Comparison of ENCODE assay signal across 10 mouse cellular contexts in the genomic region with DNA sequence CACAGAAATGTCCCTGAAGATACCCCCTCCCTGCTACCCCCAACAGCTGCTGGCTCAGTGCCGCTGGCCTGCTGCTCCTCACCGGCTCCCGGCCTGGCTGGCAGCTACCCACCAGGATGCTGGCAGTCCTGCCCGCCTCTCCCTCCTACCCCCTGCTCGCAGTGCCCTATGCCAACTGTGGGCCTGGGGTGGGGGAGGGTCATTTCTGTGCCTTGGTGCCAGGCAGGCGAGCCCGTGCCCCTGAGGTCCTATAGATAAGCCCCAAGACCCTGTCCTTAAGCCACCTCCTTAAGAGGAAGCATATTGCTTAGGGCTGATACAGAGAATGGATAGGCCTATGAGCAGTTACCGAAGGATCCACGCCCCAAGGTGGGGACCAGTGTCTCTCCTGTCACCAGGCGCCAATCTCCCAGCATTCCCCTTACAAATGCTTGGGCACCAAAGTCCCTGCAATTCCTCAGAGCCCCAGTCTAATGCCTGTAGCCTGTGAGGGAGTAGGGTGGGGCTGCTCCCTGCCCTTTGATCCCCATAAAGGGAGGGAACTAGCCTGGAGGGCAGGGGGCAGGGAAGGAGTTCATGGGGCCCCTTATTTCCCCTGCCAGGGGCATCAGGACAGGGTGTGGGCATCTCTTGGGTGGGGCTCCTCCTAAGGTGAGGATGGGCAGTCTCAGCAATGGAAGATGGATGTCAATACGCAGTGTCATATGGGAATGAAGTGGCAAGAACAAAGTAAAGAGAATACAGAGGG. TPM values are rescaled to one million over a fixed set of nuclear protein-coding genes. Genes with fewer than 3 reads are reported as not detected.
DNase-seq lines count a peak whose midpoint lies in the region; ATAC-seq and TF ChIP-seq lines count a peak whose summit lies in the region.
"Had no signal": no experiment of that assay in that cellular context is flagged by ENCODE, and none has a peak within 500 bp of the region (broad histone marks: within the 10 kb centered on the region; RNA-seq: fewer than 3 reads in every experiment).

No protein-coding gene starts in this region.

- DNase-seq in hindbrain, embryonic 10.5 days (ENCODE audit: low spot score): no peak
- no peak for DNase-seq in hindbrain, embryonic 14.5 days (ENCODE audit: low spot score)
- DNase-seq in thymus, adult 2 months: peak; percentile 16
- no peak for DNase-seq in thymus, postnatal 14 days
- DNase-seq in gastrocnemius, adult 18-20 months (ENCODE audit: low spot score): peak; percentile 73
- peak; percentile 49 for DNase-seq in midbrain, postnatal 0 days (ENCODE audit: low spot score)
- DNase-seq in thymus, postnatal 25 days: no peak

- H3K4me1 ChIP-seq in hindbrain, embryonic 10.5 days (replicated peaks): peaks cover 77% of the 10 kb centered on the region
- peaks cover 26% of the 10 kb centered on the region for H3K4me1 ChIP-seq in hindbrain, embryonic 14.5 days (replicated peaks; ENCODE audit: control insufficient read depth, insufficient read depth, low read length)
- peaks cover 65% of the 10 kb centered on the region for H3K4me1 ChIP-seq in thymus, adult 2 months (replicated peaks; ENCODE audit: control insufficient read depth, insufficient read depth, low read length)
- peaks cover 83% of the 10 kb centered on the region for H3K4me1 ChIP-seq in kidney, embryonic 15.5 days
- peaks cover 14% of the 10 kb centered on the region; the same call in 1 of the 2 replicates for H3K4me1 ChIP-seq in midbrain, postnatal 0 days (ENCODE audit: insufficient read depth, low read length)

- WGBS in hindbrain, embryonic 10.5 days: 77% methylated on average over 11 of the region's 11 CpGs
- 71% methylated on average over 11 of the region's 11 CpGs for WGBS in hindbrain, embryonic 14.5 days
- WGBS in thymus, adult 2 months: 89% methylated on average over 11 of the region's 11 CpGs
- 77% methylated on average over 11 of the region's 11 CpGs for WGBS in kidney, embryonic 15.5 days
- 71% methylated on average over 11 of the region's 11 CpGs for WGBS in midbrain, postnatal 0 days

- no peak overlapping the region for H3K9ac ChIP-seq in hindbrain, embryonic 14.5 days
- no peak overlapping the region for H3K9ac ChIP-seq in kidney, embryonic 15.5 days
- H3K9ac ChIP-seq in midbrain, postnatal 0 days (replicated peaks; ENCODE audit: low read length, poor library complexity, severe bottlenecking): no peak overlapping the region
- H3K9ac ChIP-seq: neural tube, embryonic 12.5 days had no signal

- H3K4me2 ChIP-seq in hindbrain, embryonic 14.5 days (replicated peaks): no peak overlapping the region
- 0 out of 2 replicates have a peak overlapping the region, but pooled peaks have one; percentile 15 for H3K4me2 ChIP-seq in kidney, embryonic 15.5 days
- no peak overlapping the region for H3K4me2 ChIP-seq in midbrain, postnatal 0 days (ENCODE audit: low read depth, low read length, poor library complexity, severe bottlenecking)
- H3K4me2 ChIP-seq: neural tube, embryonic 12.5 days had no signal

- H3K27ac ChIP-seq in hindbrain, embryonic 10.5 days: 0 out of 2 replicates have a peak overlapping the region, but pooled peaks have one; percentile 42
- no peak overlapping the region for H3K27ac ChIP-seq in hindbrain, embryonic 14.5 days
- 0 out of 2 replicates have a peak overlapping the region, but pooled peaks have one; percentile 2 for H3K27ac ChIP-seq in thymus, adult 2 months (ENCODE audit: control insufficient read depth, insufficient read depth, low read length)
- 0 out of 2 replicates have a peak overlapping the region, but pooled peaks have one; percentile 27 for H3K27ac ChIP-seq in kidney, embryonic 15.5 days
- H3K27ac ChIP-seq in midbrain, postnatal 0 days (ENCODE audit: low read depth, low read length): no peak overlapping the region
- H3K27ac ChIP-seq: neural tube, embryonic 12.5 days had no signal

- TF ChIP-seq POLR2A in thymus, adult 2 months (IDR thresholded peaks at IDR 0.05; ENCODE audit: control insufficient read depth, extremely low read depth, insufficient read depth, low read length, poor library complexity): no peak

- TF ChIP-seq CTCF in thymus, adult 2 months (IDR thresholded peaks at IDR 0.05; ENCODE audit: borderline replicate concordance, control insufficient read depth, extremely low read depth, insufficient read depth, low read length, poor library complexity): no peak
- TF ChIP-seq CTCF in midbrain, postnatal 0 days (IDR thresholded peaks at IDR 0.05): no peak

- no peaks in the 10 kb centered on the region for H3K36me3 ChIP-seq in hindbrain, embryonic 10.5 days
- H3K36me3 ChIP-seq in hindbrain, embryonic 14.5 days (replicated peaks; ENCODE audit: control insufficient read depth, insufficient read depth): no peaks in the 10 kb centered on the region
- no peaks in the 10 kb centered on the region for H3K36me3 ChIP-seq in thymus, adult 2 months (ENCODE audit: control insufficient read depth, insufficient read depth, low read length)
- no peaks in the 10 kb centered on the region for H3K36me3 ChIP-seq in kidney, embryonic 15.5 days
- H3K36me3 ChIP-seq in midbrain, postnatal 0 days (ENCODE audit: insufficient read depth, low read length): no peaks in the 10 kb centered on the region
- H3K36me3 ChIP-seq: neural tube, embryonic 12.5 days had no signal

- no peaks in the 10 kb centered on the region for H3K9me3 ChIP-seq in hindbrain, embryonic 10.5 days
- H3K9me3 ChIP-seq in hindbrain, embryonic 14.5 days (ENCODE audit: control insufficient read depth, low read length): no peaks in the 10 kb centered on the region
- no peaks in the 10 kb centered on the region for H3K9me3 ChIP-seq in kidney, embryonic 15.5 days (replicated peaks)
- H3K9me3 ChIP-seq in midbrain, postnatal 0 days (ENCODE audit: low read length): no peaks in the 10 kb centered on the region
- H3K9me3 ChIP-seq: neural tube, embryonic 12.5 days had no signal

- no peak overlapping the region for H3K4me3 ChIP-seq in hindbrain, embryonic 10.5 days
- no peak overlapping the region for H3K4me3 ChIP-seq in hindbrain, embryonic 14.5 days (replicated peaks; ENCODE audit: low read length)
- 0 out of 2 replicates have a peak overlapping the region, but pooled peaks have one; percentile 3 for H3K4me3 ChIP-seq in thymus, adult 2 months (ENCODE audit: control insufficient read depth, insufficient read depth, low read length)
- 0 out of 2 replicates have a peak overlapping the region, but pooled peaks have one; percentile 3 for H3K4me3 ChIP-seq in kidney, embryonic 15.5 days (replicated peaks)
- H3K4me3 ChIP-seq in midbrain, postnatal 0 days (ENCODE audit: low read depth, low read length): no peak overlapping the region
- H3K4me3 ChIP-seq: neural tube, embryonic 12.5 days had no signal

- ATAC-seq in hindbrain, embryonic 14.5 days (ENCODE audit: low FRiP score): no peak
- ATAC-seq in kidney, embryonic 15.5 days (replicated peaks; ENCODE audit: low FRiP score): no peak
- no peak for ATAC-seq in midbrain, postnatal 0 days (ENCODE audit: low FRiP score)

- peaks cover 38% of the 10 kb centered on the region for H3K27me3 ChIP-seq in hindbrain, embryonic 10.5 days (ENCODE audit: insufficient read depth, poor library complexity, severe bottlenecking)
- H3K27me3 ChIP-seq in hindbrain, embryonic 14.5 days (ENCODE audit: control insufficient read depth, insufficient read depth, low read length): 0 out of 2 replicates have a peak, but pooled peaks cover 5% of the 10 kb centered on the region
- peaks cover 4% of the 10 kb centered on the region for H3K27me3 ChIP-seq in thymus, adult 2 months (ENCODE audit: control insufficient read depth, insufficient read depth, low read length)
- no peaks in the 10 kb centered on the region for H3K27me3 ChIP-seq in kidney, embryonic 15.5 days
- no peaks in the 10 kb centered on the region; the same call in 1 of the 2 replicates for H3K27me3 ChIP-seq in midbrain, postnatal 0 days (ENCODE audit: insufficient read depth, low read length)

RNA-seq across cellular contexts. Expression of gene Zbtb7b, which starts 6.3 kb away (rescaled TPM):
- 0.47 and 0.73 TPM in 2 replicates for polyA plus RNA-seq in hindbrain, embryonic 10.5 days (2016; fragmentation: Nextera tagmentation; extraction: Ambion mirVana)
- polyA plus RNA-seq in hindbrain, embryonic 14.5 days (2014; fragmentation: Nextera tagmentation; extraction: Ambion mirVana): 0.46 and 1.1 TPM in 2 replicates
- polyA plus RNA-seq in thymus, adult 2 months (2012; rRNA removed): 59.8 and 64.9 TPM in 2 replicates
- 10 to 100 TPM; 26.4 to 28.3 TPM for total RNA-seq in gastrocnemius, adult 18-20 months (2021)
- polyA plus RNA-seq in kidney, embryonic 15.5 days (2015; fragmentation: Nextera tagmentation; extraction: Ambion mirVana): 2.4 and 3.7 TPM in 2 replicates
- 2.2 and 4.4 TPM in 2 replicates for total RNA-seq in midbrain, postnatal 0 days (2014; rRNA removed)
- 0.53 and 0.88 TPM in 2 replicates for polyA plus RNA-seq in midbrain, postnatal 0 days (2015; fragmentation: Nextera tagmentation; extraction: Ambion mirVana)

RNA-seq across cellular contexts. Expression of gene Lenep, which starts 14.3 kb away (rescaled TPM):
- 1.7 TPM in 1 of 2 replicates, not detected in the other for polyA plus RNA-seq in hindbrain, embryonic 10.5 days (2016; fragmentation: Nextera tagmentation; extraction: Ambion mirVana)
- not detected in 2 replicates for polyA plus RNA-seq in hindbrain, embryonic 14.5 days (2014; fragmentation: Nextera tagmentation; extraction: Ambion mirVana)
- polyA plus RNA-seq in thymus, adult 2 months (2012; rRNA removed): 0.66 TPM in 1 of 2 replicates, not detected in the other
- under 1 TPM in 1 of 2 experiments, not detected in 1; 0.59 TPM for total RNA-seq in gastrocnemius, adult 18-20 months (2021)
- 0.14 TPM in 1 of 2 replicates, not detected in the other for polyA plus RNA-seq in kidney, embryonic 15.5 days (2015; fragmentation: Nextera tagmentation; extraction: Ambion mirVana)
- 1.8 and 2.3 TPM in 2 replicates for total RNA-seq in midbrain, postnatal 0 days (2014; rRNA removed)
- 0.27 TPM in 1 of 2 replicates, not detected in the other for polyA plus RNA-seq in midbrain, postnatal 0 days (2015; fragmentation: Nextera tagmentation; extraction: Ambion mirVana)
- polyA plus RNA-seq: heart, embryonic 14.5 days had no signal

RNA-seq across cellular contexts. Expression of gene Dcst1, which starts 23.3 kb away (rescaled TPM):
- 0.09 and 0.33 TPM in 2 replicates for polyA plus RNA-seq in hindbrain, embryonic 10.5 days (2016; fragmentation: Nextera tagmentation; extraction: Ambion mirVana)
- polyA plus RNA-seq in hindbrain, embryonic 14.5 days (2014; fragmentation: Nextera tagmentation; extraction: Ambion mirVana): 0.43 and 1.1 TPM in 2 replicates
- polyA plus RNA-seq in thymus, adult 2 months (2012; rRNA removed): 0.24 and 0.32 TPM in 2 replicates
- not detected for total RNA-seq in gastrocnemius, adult 18-20 months (2021)
- 1.9 and 2.5 TPM in 2 replicates for polyA plus RNA-seq in kidney, embryonic 15.5 days (2015; fragmentation: Nextera tagmentation; extraction: Ambion mirVana)
- total RNA-seq in midbrain, postnatal 0 days (2014; rRNA removed): 0.05 TPM in 1 of 2 replicates, not detected in the other
- 1.1 TPM in 2 replicates for polyA plus RNA-seq in midbrain, postnatal 0 days (2015; fragmentation: Nextera tagmentation; extraction: Ambion mirVana)

RNA-seq across cellular contexts. Expression of gene Flad1, which starts 23.4 kb away (rescaled TPM):
- 28.3 and 31.9 TPM in 2 replicates for polyA plus RNA-seq in hindbrain, embryonic 10.5 days (2016; fragmentation: Nextera tagmentation; extraction: Ambion mirVana)
- polyA plus RNA-seq in hindbrain, embryonic 14.5 days (2014; fragmentation: Nextera tagmentation; extraction: Ambion mirVana): 30.8 and 33.4 TPM in 2 replicates
- 57.0 and 58.3 TPM in 2 replicates for polyA plus RNA-seq in thymus, adult 2 months (2012; rRNA removed)
- total RNA-seq in gastrocnemius, adult 18-20 months (2021): 10 to 100 TPM; 45.2 to 51.6 TPM
- polyA plus RNA-seq in kidney, embryonic 15.5 days (2015; fragmentation: Nextera tagmentation; extraction: Ambion mirVana): 29.4 and 31.4 TPM in 2 replicates
- total RNA-seq in midbrain, postnatal 0 days (2014; rRNA removed): 32.0 and 34.1 TPM in 2 replicates
- 26.0 and 29.3 TPM in 2 replicates for polyA plus RNA-seq in midbrain, postnatal 0 days (2015; fragmentation: Nextera tagmentation; extraction: Ambion mirVana)

RNA-seq across cellular contexts. Expression of gene Dcst2, which starts 26.5 kb away (rescaled TPM):
- polyA plus RNA-seq in hindbrain, embryonic 10.5 days (2016; fragmentation: Nextera tagmentation; extraction: Ambion mirVana): 0.34 TPM in 1 of 2 replicates, not detected in the other
- 0.12 and 0.21 TPM in 2 replicates for polyA plus RNA-seq in hindbrain, embryonic 14.5 days (2014; fragmentation: Nextera tagmentation; extraction: Ambion mirVana)
- 0.36 and 0.50 TPM in 2 replicates for polyA plus RNA-seq in thymus, adult 2 months (2012; rRNA removed)
- total RNA-seq in gastrocnemius, adult 18-20 months (2021): not detected
- polyA plus RNA-seq in kidney, embryonic 15.5 days (2015; fragmentation: Nextera tagmentation; extraction: Ambion mirVana): 0.34 and 0.35 TPM in 2 replicates
- not detected in 2 replicates for total RNA-seq in midbrain, postnatal 0 days (2014; rRNA removed)
- polyA plus RNA-seq in midbrain, postnatal 0 days (2015; fragmentation: Nextera tagmentation; extraction: Ambion mirVana): 0.31 and 0.51 TPM in 2 replicates
- polyA plus RNA-seq: heart, embryonic 14.5 days had no signal

Comparison
In these comparisons a context has a peak if more than half of its experiments do, and no peak if none do; other contexts are left out.
1. DNase-seq: peak in thymus, adult 2 months (single experiment), gastrocnemius, adult 18-20 months (single experiment) and midbrain, postnatal 0 days (single experiment); none in hindbrain, embryonic 10.5 days (single experiment), hindbrain, embryonic 14.5 days (single experiment), thymus, postnatal 14 days (single experiment) and thymus, postnatal 25 days (single experiment).
2. H3K27ac ChIP-seq: peak in hindbrain, embryonic 10.5 days (single experiment), thymus, adult 2 months (single experiment) and kidney, embryonic 15.5 days (single experiment); none in hindbrain, embryonic 14.5 days (single experiment) and midbrain, postnatal 0 days (single experiment).
3. H3K4me3 ChIP-seq: peak in thymus, adult 2 months (single experiment) and kidney, embryonic 15.5 days (single experiment); none in hindbrain, embryonic 10.5 days (single experiment), hindbrain, embryonic 14.5 days (single experiment) and midbrain, postnatal 0 days (single experiment).
4. RNA of gene Zbtb7b, which starts 6.3 kb away (polyA plus RNA-seq): 59.8 to 64.9 TPM in thymus, adult 2 months; 2.4 to 3.7 TPM in kidney, embryonic 15.5 days, 0.47 to 0.73 TPM in hindbrain, embryonic 10.5 days, 0.53 to 0.88 TPM in midbrain, postnatal 0 days and 0.46 to 1.1 TPM in hindbrain, embryonic 14.5 days; every median in the first group is over 10 times any median in the second.